8 mouse cellular contexts compared by ENCODE assay signal in genomic region chr16:30058974-30059717, GRCm38 (mm10). TPM values are rescaled to one million over a fixed set of nuclear protein-coding genes. Genes with fewer than 3 reads are reported as not detected.
A peak's percentile ranks its signal among the peaks of the same experiment; 100 is the strongest.
DNase-seq lines count a peak whose midpoint lies in the region; ATAC-seq and TF ChIP-seq lines count a peak whose summit lies in the region.

No protein-coding gene starts in this region.

- H3K4me2 ChIP-seq in heart, embryonic 11.5 days = peak overlapping the region; percentile 49
- H3K4me2 ChIP-seq in kidney, embryonic 14.5 days (replicated peaks; ENCODE audit: low read depth, low read length) = no peak overlapping the region; the same call in 1 of the 2 replicates
- H3K4me2 ChIP-seq in lung, embryonic 14.5 days = peak overlapping the region; percentile 42

- 0 out of 2 replicates have a peak overlapping the region, but pooled peaks have one; percentile 18 for H3K4me3 ChIP-seq in embryonic facial prominence, embryonic 10.5 days
- H3K4me3 ChIP-seq in heart, embryonic 11.5 days (ENCODE audit: low read depth, low read length) = no peak overlapping the region
- H3K4me3 ChIP-seq in kidney, embryonic 14.5 days (ENCODE audit: low read length) = no peak overlapping the region
- H3K4me3 ChIP-seq in lung, embryonic 14.5 days (ENCODE audit: low read depth, low read length) = no peak overlapping the region

- 0 out of 2 replicates have a peak, but pooled peaks have one; percentile 43 for ATAC-seq in heart, embryonic 11.5 days (replicated peaks; ENCODE audit: insufficient number of reproducible peaks, low FRiP score, low TSS enrichment)
- no peak for ATAC-seq in kidney, embryonic 14.5 days (ENCODE audit: low FRiP score, low TSS enrichment)
- ATAC-seq in lung, embryonic 14.5 days (ENCODE audit: insufficient read depth) = peak; percentile 67

- no peak for TF ChIP-seq CTCF in lung, embryonic 14.5 days (IDR thresholded peaks at IDR 0.05; ENCODE audit: low read depth)

- H3K9ac ChIP-seq in heart, embryonic 11.5 days (ENCODE audit: low read depth, low read length) = 0 out of 2 replicates have a peak overlapping the region, but pooled peaks have one; percentile 39
- no peak overlapping the region for H3K9ac ChIP-seq in kidney, embryonic 14.5 days (ENCODE audit: low read depth, low read length)
- H3K9ac ChIP-seq in lung, embryonic 14.5 days = no peak overlapping the region

- peaks cover 78% of the 10 kb centered on the region for H3K27me3 ChIP-seq in embryonic facial prominence, embryonic 10.5 days (replicated peaks; ENCODE audit: low read depth, poor library complexity, severe bottlenecking)
- no peaks in the 10 kb centered on the region for H3K27me3 ChIP-seq in heart, embryonic 11.5 days (ENCODE audit: control insufficient read depth, insufficient read depth, low read length)
- H3K27me3 ChIP-seq in kidney, embryonic 14.5 days (ENCODE audit: control insufficient read depth, insufficient read depth, low read length) = no peaks in the 10 kb centered on the region
- H3K27me3 ChIP-seq in lung, embryonic 14.5 days (ENCODE audit: insufficient read depth, low read length) = no peaks in the 10 kb centered on the region

- peaks cover 63% of the 10 kb centered on the region for H3K4me1 ChIP-seq in embryonic facial prominence, embryonic 10.5 days
- H3K4me1 ChIP-seq in heart, embryonic 11.5 days (ENCODE audit: control insufficient read depth, insufficient read depth, low read length) = peaks cover 50% of the 10 kb centered on the region
- H3K4me1 ChIP-seq in kidney, embryonic 14.5 days (ENCODE audit: control insufficient read depth, insufficient read depth, low read length) = peaks cover 49% of the 10 kb centered on the region
- peaks cover 57% of the 10 kb centered on the region for H3K4me1 ChIP-seq in lung, embryonic 14.5 days (ENCODE audit: insufficient read depth)

- 18% methylated on average over 9 of the region's 9 CpGs for WGBS in embryonic facial prominence, embryonic 10.5 days
- 11% methylated on average over 9 of the region's 9 CpGs for WGBS in heart, embryonic 11.5 days (ENCODE audit: insufficient replicate concordance)
- 16% methylated on average over 9 of the region's 9 CpGs for WGBS in kidney, embryonic 14.5 days
- 4% methylated on average over 9 of the region's 9 CpGs for WGBS in lung, embryonic 14.5 days

- peak overlapping the region; percentile 67; the same call in 1 of the 2 replicates for H3K27ac ChIP-seq in embryonic facial prominence, embryonic 10.5 days (replicated peaks)
- peak overlapping the region; percentile 89 for H3K27ac ChIP-seq in heart, embryonic 11.5 days (ENCODE audit: low read depth, low read length)
- 0 out of 2 replicates have a peak overlapping the region, but pooled peaks have one; percentile 2 for H3K27ac ChIP-seq in kidney, embryonic 14.5 days (ENCODE audit: low read depth, low read length)
- H3K27ac ChIP-seq in lung, embryonic 14.5 days (ENCODE audit: low read depth) = peak overlapping the region; percentile 90

- DNase-seq in cerebellum, postnatal 10 days = peak; percentile 58 to 63
- DNase-seq in cerebellum, postnatal 25 days = no peak
- peak; percentile 46 for DNase-seq in embryonic facial prominence, embryonic 10.5 days (ENCODE audit: low spot score)
- DNase-seq in lung, embryonic 14.5 days = peak; percentile 94
- peak; percentile 63 for DNase-seq in testis, postnatal 10 days (ENCODE audit: low spot score)
- no peak for DNase-seq in B cell, adult 2 months

- no peaks in the 10 kb centered on the region for H3K9me3 ChIP-seq in embryonic facial prominence, embryonic 10.5 days
- H3K9me3 ChIP-seq in heart, embryonic 11.5 days (replicated peaks; ENCODE audit: control insufficient read depth, low read length) = no peaks in the 10 kb centered on the region
- H3K9me3 ChIP-seq in kidney, embryonic 14.5 days (ENCODE audit: control insufficient read depth, low read length) = no peaks in the 10 kb centered on the region
- H3K9me3 ChIP-seq in lung, embryonic 14.5 days (ENCODE audit: low read depth, low read length) = no peaks in the 10 kb centered on the region

- no peaks in the 10 kb centered on the region for H3K36me3 ChIP-seq in embryonic facial prominence, embryonic 10.5 days (replicated peaks)
- H3K36me3 ChIP-seq in heart, embryonic 11.5 days (ENCODE audit: control insufficient read depth, insufficient read depth, low read length) = no peaks in the 10 kb centered on the region
- H3K36me3 ChIP-seq in kidney, embryonic 14.5 days (ENCODE audit: control insufficient read depth, insufficient read depth, low read length) = no peaks in the 10 kb centered on the region
- no peaks in the 10 kb centered on the region for H3K36me3 ChIP-seq in lung, embryonic 14.5 days (ENCODE audit: insufficient read depth)

RNA-seq across cellular contexts. Expression of gene Hes1, which starts 5.0 kb away (rescaled TPM):
- polyA plus RNA-seq in embryonic facial prominence, embryonic 10.5 days (2016; fragmentation: Nextera tagmentation; extraction: Ambion mirVana) = 43.3 and 47.2 TPM in 2 replicates
- 29.1 and 30.3 TPM in 2 replicates for polyA plus RNA-seq in heart, embryonic 11.5 days (2014; fragmentation: Nextera tagmentation; extraction: Ambion mirVana)
- 68.7 and 82.2 TPM in 2 replicates for polyA plus RNA-seq in kidney, embryonic 14.5 days (2014; fragmentation: Nextera tagmentation; extraction: Ambion mirVana)
- 52.9 and 54.0 TPM in 2 replicates for polyA plus RNA-seq in lung, embryonic 14.5 days (2014; fragmentation: Nextera tagmentation; extraction: Ambion mirVana)

Comparison
In these comparisons a context has a peak if more than half of its experiments do, and no peak if none do; other contexts are left out.
1. DNase-seq: peak in cerebellum, postnatal 10 days (2 of 2), embryonic facial prominence, embryonic 10.5 days (single experiment), lung, embryonic 14.5 days (single experiment) and testis, postnatal 10 days (single experiment); none in cerebellum, postnatal 25 days (0 of 2) and B cell, adult 2 months (0 of 2).
2. H3K27ac ChIP-seq: peak in every context shown above with its lines; median percentile 90 in lung, embryonic 14.5 days; 89 in heart, embryonic 11.5 days; 67 in embryonic facial prominence, embryonic 10.5 days; 2 in kidney, embryonic 14.5 days.